Mouse (Mus musculus) kidney, adult 9 months (tissue): ENCODE results near the gene Babam2.

Source experiments
- DNase-seq: peaks from one replicate; pipeline ENCODE4 v3.0.0; 2022

Gene Babam2

GRCm38 (mm10) chr5:31899901-31900300 is 202.4 kb downstream of the Babam2 start:
- peak; percentile 49 for DNase-seq

GRCm38 (mm10) chr5:31902144-31902543 is 204.7 kb downstream of the Babam2 start:
- no peak for DNase-seq

- no peak for DNase-seq
These were observed 205.4 kb downstream of the Babam2 start for GRCm38 (mm10) chr5:31902891-31903290.

GRCm38 (mm10) chr5:31904968-31905683 is 207.6 kb downstream of the Babam2 start:
- no peak for DNase-seq

GRCm38 (mm10) chr5:31905808-31906207 is 208.3 kb downstream of the Babam2 start:
- no peak for DNase-seq

GRCm38 (mm10) chr5:31906286-31906951 is 208.9 kb downstream of the Babam2 start:
- DNase-seq = no peak

GRCm38 (mm10) chr5:31907959-31908358 is 210.5 kb downstream of the Babam2 start:
- peak; percentile 12 for DNase-seq

- no peak for DNase-seq
These were observed 211.3 kb downstream of the Babam2 start for GRCm38 (mm10) chr5:31908818-31909217.

GRCm38 (mm10) chr5:31916241-31916640 is 218.8 kb downstream of the Babam2 start:
- DNase-seq = no peak

- DNase-seq = no peak
These were observed 221.1 kb downstream of the Babam2 start for GRCm38 (mm10) chr5:31918566-31918965.

- no peak for DNase-seq
These were observed 222.6 kb downstream of the Babam2 start for GRCm38 (mm10) chr5:31920129-31920528.

GRCm38 (mm10) chr5:31920890-31921289 is 223.4 kb downstream of the Babam2 start:
- no peak for DNase-seq

GRCm38 (mm10) chr5:31924075-31924474 is 226.6 kb downstream of the Babam2 start:
- no peak for DNase-seq

- no peak for DNase-seq
These were observed 229.1 kb downstream of the Babam2 start for GRCm38 (mm10) chr5:31926551-31926950.

GRCm38 (mm10) chr5:31929007-31929406 is 231.5 kb downstream of the Babam2 start:
- DNase-seq = no peak

- DNase-seq = no peak
These were observed 233.7 kb downstream of the Babam2 start for GRCm38 (mm10) chr5:31931127-31931625.

GRCm38 (mm10) chr5:31931637-31932036 is 234.2 kb downstream of the Babam2 start:
- no peak for DNase-seq

GRCm38 (mm10) chr5:31933296-31933695 is 235.8 kb downstream of the Babam2 start:
- no peak for DNase-seq

GRCm38 (mm10) chr5:31934397-31934796 is 236.9 kb downstream of the Babam2 start:
- DNase-seq = no peak

GRCm38 (mm10) chr5:31935936-31936335 is 238.5 kb downstream of the Babam2 start:
- DNase-seq = no peak

GRCm38 (mm10) chr5:31936523-31936922 is 239.0 kb downstream of the Babam2 start:
- no peak for DNase-seq

- no peak for DNase-seq
These were observed 243.4 kb downstream of the Babam2 start for GRCm38 (mm10) chr5:31940876-31941275.

- DNase-seq = no peak
These were observed 249.7 kb downstream of the Babam2 start for GRCm38 (mm10) chr5:31947185-31947584.

GRCm38 (mm10) chr5:31949389-31949788 is 251.9 kb downstream of the Babam2 start:
- DNase-seq = no peak
